Mouse (Mus musculus) heart, postnatal 25 days (tissue): ENCODE measurements around the gene Fgfrl1. TPM values are rescaled to one million over a fixed set of nuclear protein-coding genes. Genes with fewer than 3 reads are reported as not detected.
"Not testable (repeated sequence)": the region's sequence is repeated elsewhere in the genome, so short reads cannot be mapped to it uniquely, and the experiment has no call there.

Source experiments
- DNase-seq: peaks from one replicate; pipeline ENCODE4 v3.0.0; 2022; ENCODE audit warnings: low spot score
- intact Hi-C: fragments of 180-260 bp; cut with DNase I; formaldehyde crosslinking; loops from one replicate; pipeline ENCODE4 v1.15.1; 2025
- total RNA-seq, 2 experiments: library from RNA; stranded (reverse); gene quantifications; 2 replicates each; pipeline ENCODE4 v1.2.3; 2021

The Fgfrl1 gene
- total RNA-seq, 2 experiments from 2014 or later, result 18.4 to 19.8 TPM

DNA sequence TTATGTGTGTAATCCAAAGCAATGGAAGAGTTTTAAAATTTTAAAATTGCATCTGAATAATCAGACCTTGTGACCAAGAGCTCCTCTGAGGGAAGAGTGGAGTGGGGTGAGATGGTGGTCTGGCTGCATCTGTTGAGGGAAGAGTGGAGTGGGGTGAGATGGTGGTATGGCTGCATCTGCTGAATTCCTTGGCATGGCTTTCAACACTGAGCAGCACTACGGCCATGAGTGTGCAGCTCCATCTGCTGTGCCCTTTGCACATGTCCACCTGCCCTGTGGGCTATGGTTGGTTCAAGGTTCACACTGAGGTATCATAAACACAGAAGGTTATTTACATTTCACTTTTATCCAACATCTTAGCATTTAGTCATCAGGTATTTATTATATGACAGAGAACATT, 35.2 kb downstream of the Fgfrl1 start:
- intact Hi-C loops, result loop anchor here (2.0 kb wide), 2 partner anchors 57 to 301 kb away; no protein-coding TSS in a partner anchor
- DNase-seq, result no peak

- intact Hi-C loops, result no loop called here
- no peak for DNase-seq
Observed at GRCm38 (mm10) chr5:108741844-108742243, 49.7 kb downstream of the Fgfrl1 start.

GRCm38 (mm10) chr5:108742596-108742995, 50.4 kb downstream of the Fgfrl1 start:
- intact Hi-C loops, result no loop called here
- no peak for DNase-seq

- intact Hi-C loops, result no loop called here
Observed at GRCm38 (mm10) chr5:108743856-108744255, 51.7 kb downstream of the Fgfrl1 start.

GRCm38 (mm10) chr5:108744629-108745028, 52.4 kb downstream of the Fgfrl1 start:
- no peak for DNase-seq
- intact Hi-C loops, result no loop called here

More at GRCm38 (mm10) chr5:108743856-108744255, 51.7 kb downstream of the Fgfrl1 start:
- DNase-seq, result no peak

GRCm38 (mm10) chr5:108750328-108751210, 58.4 kb downstream of the Fgfrl1 start:
- intact Hi-C loops, result no loop called here

DNA sequence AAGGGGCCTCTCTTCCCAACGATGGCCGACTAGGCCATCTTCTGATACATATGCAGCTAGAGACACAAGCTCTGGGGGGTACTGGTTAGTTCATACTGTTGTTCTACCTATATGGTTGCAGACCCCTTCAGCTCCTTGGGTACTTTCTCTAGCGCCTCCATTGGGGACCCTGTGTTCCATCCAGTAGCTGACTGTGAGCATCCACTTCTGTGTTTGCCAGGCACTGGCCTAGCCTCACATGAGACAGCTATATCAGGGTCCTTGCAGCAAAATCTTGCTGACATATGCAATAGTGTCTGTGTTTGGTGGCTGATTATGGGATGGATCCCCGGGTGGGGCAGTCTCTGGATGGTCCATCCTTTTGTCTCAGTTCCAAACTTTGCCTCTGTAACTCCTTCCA, 59.1 kb downstream of the Fgfrl1 start:
- DNase-seq, intact Hi-C loops: not testable (repeated sequence)

More at GRCm38 (mm10) chr5:108750328-108751210, 58.4 kb downstream of the Fgfrl1 start:
- DNase-seq, result no peak

Other genes with a start within 250 kb of the Fgfrl1 start
- 1 to 10 TPM; 1.2 to 1.6 TPM for gene Mfsd7a, start 243.5 kb upstream of the Fgfrl1 start, total RNA-seq
- gene Pcgf3, start 231.2 kb upstream of the Fgfrl1 start, total RNA-seq, result 10 to 100 TPM; 28.8 to 33.9 TPM
- not detected for gene Cplx1, start 142.4 kb upstream of the Fgfrl1 start, total RNA-seq
- 10 to 100 TPM; 23.0 to 24.1 TPM for gene Gak, start 62.6 kb upstream of the Fgfrl1 start, total RNA-seq
- gene Tmem175, start 62.6 kb upstream of the Fgfrl1 start, total RNA-seq, result 1 to 10 TPM; 8.1 to 9.6 TPM
- gene Idua, start 32.1 kb upstream of the Fgfrl1 start, total RNA-seq, result 10 to 100 TPM; 18.8 to 20.3 TPM
- gene Dgkq, start 22.7 kb upstream of the Fgfrl1 start, total RNA-seq, result 10 to 100 TPM in 1 of 2 experiments, 1 to 10 TPM in 1; 8.4 to 10.1 TPM
- not detected for gene Slc26a1, start 16.8 kb upstream of the Fgfrl1 start, total RNA-seq
- gene Rnf212, start 82.6 kb downstream of the Fgfrl1 start, total RNA-seq, result not detected
- gene Tmed11, start 103.0 kb downstream of the Fgfrl1 start, total RNA-seq, result not detected
- not detected for gene Vmn2r8, start 116.5 kb downstream of the Fgfrl1 start, total RNA-seq
- gene Vmn2r9, start 160.2 kb downstream of the Fgfrl1 start, total RNA-seq, result not detected